Mouse (Mus musculus): ENCODE results near the gene Mettl14.

GRCm38 (mm10) chr3:123335480-123335879 lies 50.4 kb downstream of the Mettl14 start:
- TF ChIP-seq CTCF (IDR thresholded peaks at IDR 0.05): no peak
- TF ChIP-seq POLR2A (IDR thresholded peaks at IDR 0.05; ENCODE audit: insufficient read depth, low read depth, low read length): no peak

All from heart, adult 2 months (tissue).